Comparison of ENCODE assay signal across 8 mouse cellular contexts in genomic region chr13:96853256-96853655, GRCm38 (mm10).
A peak's percentile ranks its signal among the peaks of the same experiment; 100 is the strongest.
DNase-seq lines count a peak whose midpoint lies in the region; ATAC-seq lines count a peak whose summit lies in the region.

No protein-coding gene starts in this region.

- DNase-seq in CD4-positive, CD25-positive, alpha-beta regulatory T cell, adult 2 months (ENCODE audit: low read depth, low spot score): peak; percentile 3
- peak; percentile 11 for DNase-seq in kidney, postnatal 10 days
- no peak for DNase-seq in kidney, adult 11 months
- peak; percentile 6 to 8 for DNase-seq in right cerebral cortex, adult 2 months (ENCODE audit: low spot score in 2 of 2)
- no peak for DNase-seq in right cerebral cortex, postnatal 36 days (ENCODE audit: low spot score in 2 of 2)
- no peak for DNase-seq in B cell, adult 2 months
- DNase-seq in thymus, postnatal 14 days: no peak

- ATAC-seq in CD4-positive, CD25-positive, alpha-beta regulatory T cell, adult 4 months: no peak

Comparison
In these comparisons a context has a peak if more than half of its experiments do, and no peak if none do; other contexts are left out.
1. DNase-seq: peak in CD4-positive, CD25-positive, alpha-beta regulatory T cell, adult 2 months (single experiment), kidney, postnatal 10 days (single experiment) and right cerebral cortex, adult 2 months (2 of 2); none in kidney, adult 11 months (single experiment), right cerebral cortex, postnatal 36 days (0 of 2), B cell, adult 2 months (0 of 2) and thymus, postnatal 14 days (single experiment).